Mouse (Mus musculus) small intestine, adult 2 months (tissue): ENCODE data around the gene Asxl2.

ENCODE experiments used
- CTCF ChIP-seq: fragments of 200-500 bp; IDR thresholded peaks from 2 replicates; pipeline ENCODE4 v1.5.1; 2012; ENCODE audit warnings: low read depth, mild to moderate bottlenecking, control low read depth, inconsistent platforms, low read length, moderate library complexity, mixed read lengths; ENCODE audit not compliant: insufficient replicate concordance, insufficient read length; ENCODE audit errors: extremely low read depth
- POLR2A ChIP-seq: fragments of 200-500 bp; IDR thresholded peaks from 2 replicates; pipeline ENCODE4 v1.6.1; 2012; ENCODE audit warnings: low read depth, mild to moderate bottlenecking, control low read depth, inconsistent platforms, low read length, moderate library complexity

DNA sequence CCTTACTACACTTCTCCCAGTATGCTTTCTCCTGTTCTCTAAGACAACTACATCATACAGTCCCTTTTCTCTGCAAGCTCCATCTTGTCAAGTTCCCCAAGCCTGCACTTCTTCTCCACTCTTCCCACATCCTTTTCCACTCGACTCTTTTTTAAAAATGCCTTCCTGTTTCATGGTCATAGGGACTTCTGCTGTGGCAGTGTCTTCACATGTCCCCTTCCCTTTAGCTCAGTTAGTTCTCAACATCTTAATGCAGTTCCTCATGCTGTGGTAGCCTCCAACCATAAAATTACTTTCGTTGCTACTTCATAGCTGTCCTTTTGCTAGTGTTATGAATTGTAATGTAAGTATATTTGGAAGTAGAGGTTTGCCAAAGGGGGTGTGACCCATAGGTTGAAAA is 6.1 kb upstream of the Asxl2 start:
- TF ChIP-seq POLR2A (no peak), CTCF (no peak)
